Mouse (Mus musculus): ENCODE measurements around the gene Fam72a.

- TF ChIP-seq POLR2A (IDR thresholded peaks at IDR 0.05; ENCODE audit: control insufficient read depth, extremely low read depth, insufficient read depth, low read length, poor library complexity) (no peak), CTCF (IDR thresholded peaks at IDR 0.05; ENCODE audit: borderline replicate concordance, control insufficient read depth, extremely low read depth, insufficient read depth, low read length, poor library complexity) (no peak)
Measured at GRCm38 (mm10) chr1:131569721-131570120, 42.0 kb downstream of the Fam72a start.
